Mouse (Mus musculus): ENCODE measurements around the gene Vps4a. TPM values are rescaled to one million over a fixed set of nuclear protein-coding genes. Genes with fewer than 3 reads are reported as not detected.

Vps4a gene
- 10 to 100 TPM; 34.3 to 37.7 TPM for total RNA-seq (2023)

GRCm38 (mm10) chr8:107030650-107031576, at the start of gene Vps4a:
Gene Vps4a (plus strand): TSS chr8:107031222.

DNA sequence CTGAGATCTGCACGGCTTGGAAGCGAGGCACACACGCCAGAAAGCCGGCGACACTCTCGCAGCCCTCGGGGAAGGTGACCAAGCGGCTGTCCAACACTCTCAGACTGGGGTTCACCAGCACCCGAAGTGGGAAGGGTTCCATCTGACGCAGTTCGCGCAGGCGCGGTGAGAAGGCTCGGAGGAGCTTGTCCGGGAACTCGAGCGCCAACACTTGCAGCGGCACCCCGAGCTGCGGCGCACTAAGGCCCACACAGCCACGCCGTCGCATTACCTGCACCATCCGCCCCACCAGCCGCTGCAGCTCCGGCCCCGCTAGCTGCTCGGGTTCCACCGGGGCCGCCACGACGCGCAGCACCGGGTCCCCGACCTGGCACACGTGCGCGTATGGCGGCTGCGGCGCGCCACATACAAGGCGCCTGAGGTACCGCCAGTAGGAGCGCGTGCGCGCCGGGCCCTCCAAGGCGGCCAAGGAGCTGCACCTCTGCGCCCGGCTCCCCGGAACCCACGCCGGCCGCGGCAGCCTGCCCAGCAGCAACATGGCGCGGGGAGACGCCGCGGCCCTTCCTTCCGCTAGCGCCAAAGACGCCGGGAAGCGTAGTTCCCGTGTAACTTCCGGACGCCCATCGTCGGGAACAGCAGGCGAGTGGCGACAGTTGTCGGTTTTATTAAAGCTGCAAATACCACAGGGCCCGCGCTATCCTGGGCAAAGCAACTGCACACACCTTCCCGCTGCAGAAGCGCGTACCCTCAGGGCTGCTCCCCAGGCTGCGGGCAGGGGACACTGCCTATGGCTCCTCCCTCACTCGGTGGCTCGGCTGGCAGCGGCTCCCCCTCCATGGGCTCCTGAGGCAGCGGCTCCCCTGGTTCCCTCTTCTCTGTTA, 17.3 kb downstream of the Vps4a start, which contains the start of gene Pdf:
Gene Pdf (minus strand): TSS at position 554 of the 881 bp plus-strand sequence.

GRCm38 (mm10) chr8:107056076-107056972, 25.3 kb downstream of the Vps4a start, which contains the start of the genes Cog8 and Nip7:
Gene Cog8 (minus strand): TSS chr8:107056689.
Gene Nip7 (plus strand): TSS chr8:107056877.

GRCm38 (mm10) chr8:107065511-107066496, 34.8 kb downstream of the Vps4a start, which contains the start of gene Tmed6:
Gene Tmed6 (minus strand): TSS chr8:107065644.

Other genes with a start within 250 kb of the Vps4a start
- under 1 TPM; 0.08 to 0.55 TPM for gene Has3, start 161.0 kb upstream of the Vps4a start, total RNA-seq (2023)
- gene Utp4, start 137.6 kb upstream of the Vps4a start, total RNA-seq (2023): 10 to 100 TPM; 16.8 to 17.1 TPM
- 10 to 100 TPM; 11.8 to 13.9 TPM for gene Sntb2, start 95.5 kb upstream of the Vps4a start, total RNA-seq (2023)
- gene Pdf, start 17.4 kb downstream of the Vps4a start, total RNA-seq (2023): 1 to 10 TPM; 7.5 TPM
- 10 to 100 TPM; 24.4 to 24.9 TPM for gene Cog8, start 25.5 kb downstream of the Vps4a start, total RNA-seq (2023)
- gene Nip7, start 25.7 kb downstream of the Vps4a start, total RNA-seq (2023): 10 to 100 TPM; 28.5 to 35.2 TPM
- gene Tmed6, start 34.4 kb downstream of the Vps4a start, total RNA-seq (2023): under 1 TPM in 1 of 2 experiments, not detected in 1; 0.85 TPM
- gene Terf2, start 65.3 kb downstream of the Vps4a start, total RNA-seq (2023): 10 to 100 TPM; 25.1 to 27.2 TPM
- 10 to 100 TPM; 34.9 to 35.2 TPM for gene Cyb5b, start 119.4 kb downstream of the Vps4a start, total RNA-seq (2023)

Data from monocyte, adult 59 days (primary cell).